Mouse (Mus musculus) left cerebral cortex, adult 8-10 months (tissue): ENCODE data around the gene Agap1. TPM values are rescaled to one million over a fixed set of nuclear protein-coding genes. Genes with fewer than 3 reads are reported as not detected.
A peak's percentile ranks its signal among the peaks of the same experiment; 100 is the strongest.

Experiments
- DNase-seq, 2 experiments: peaks; one replicate each; pipeline ENCODE4 v3.0.0; 2022; ENCODE audit warnings: low spot score in 2 of 2
- total RNA-seq, 4 experiments: library from RNA; stranded (reverse); gene quantifications; 2 replicates each; pipeline ENCODE4 v1.2.4; 2022

The Agap1 gene
- total RNA-seq, 4 experiments from 2014 or later = 269 to 335 (median 295) TPM

GRCm38 (mm10) chr1:89647505-89647904 is 192.9 kb downstream of the Agap1 start:
- DNase-seq = no peak

GRCm38 (mm10) chr1:89650557-89650956 is 196.0 kb downstream of the Agap1 start:
- no peak for DNase-seq

- DNase-seq = no peak
These were observed 201.6 kb downstream of the Agap1 start for GRCm38 (mm10) chr1:89656167-89656566.

- peak; percentile 36 to 74 for DNase-seq
These were observed 202.2 kb downstream of the Agap1 start for GRCm38 (mm10) chr1:89656643-89657321.

- no peak for DNase-seq
These were observed 206.2 kb downstream of the Agap1 start for GRCm38 (mm10) chr1:89660804-89661203.

- DNase-seq = no peak
These were observed 211.5 kb downstream of the Agap1 start for GRCm38 (mm10) chr1:89666154-89666553.

GRCm38 (mm10) chr1:89667387-89667786 is 212.8 kb downstream of the Agap1 start:
- DNase-seq = no peak

- no peak for DNase-seq
These were observed 214.0 kb downstream of the Agap1 start for GRCm38 (mm10) chr1:89668635-89669034.

GRCm38 (mm10) chr1:89671110-89671787 is 216.6 kb downstream of the Agap1 start:
- DNase-seq = no peak

- no peak for DNase-seq
These were observed 218.5 kb downstream of the Agap1 start for GRCm38 (mm10) chr1:89673071-89673470.

GRCm38 (mm10) chr1:89673686-89674085 is 219.1 kb downstream of the Agap1 start:
- no peak for DNase-seq

GRCm38 (mm10) chr1:89674681-89675080 is 220.1 kb downstream of the Agap1 start:
- DNase-seq = no peak

GRCm38 (mm10) chr1:89676411-89676810 is 221.8 kb downstream of the Agap1 start:
- no peak for DNase-seq

GRCm38 (mm10) chr1:89680673-89681072 is 226.1 kb downstream of the Agap1 start:
- no peak for DNase-seq

- DNase-seq = no peak
These were observed 234.3 kb downstream of the Agap1 start for GRCm38 (mm10) chr1:89688914-89689313.

- DNase-seq = no peak
These were observed 235.1 kb downstream of the Agap1 start for GRCm38 (mm10) chr1:89689544-89690212.

- no peak for DNase-seq
These were observed 236.5 kb downstream of the Agap1 start for GRCm38 (mm10) chr1:89691096-89691495.

- DNase-seq = no peak
These were observed 237.8 kb downstream of the Agap1 start for GRCm38 (mm10) chr1:89692420-89692819.

- no peak for DNase-seq
These were observed 240.3 kb downstream of the Agap1 start for GRCm38 (mm10) chr1:89694916-89695315.

GRCm38 (mm10) chr1:89697241-89697640 is 242.6 kb downstream of the Agap1 start:
- DNase-seq = no peak

GRCm38 (mm10) chr1:89700166-89700565 is 245.6 kb downstream of the Agap1 start:
- no peak for DNase-seq

- DNase-seq = no peak
These were observed 246.6 kb downstream of the Agap1 start for GRCm38 (mm10) chr1:89701162-89701730.
